Mouse (Mus musculus): ENCODE results near the gene Tspan4. TPM values are rescaled to one million over a fixed set of nuclear protein-coding genes. Genes with fewer than 3 reads are reported as not detected.

Gene Tspan4
- polyA plus RNA-seq, 2 experiments = 32.1 to 43.0 TPM

DNA sequence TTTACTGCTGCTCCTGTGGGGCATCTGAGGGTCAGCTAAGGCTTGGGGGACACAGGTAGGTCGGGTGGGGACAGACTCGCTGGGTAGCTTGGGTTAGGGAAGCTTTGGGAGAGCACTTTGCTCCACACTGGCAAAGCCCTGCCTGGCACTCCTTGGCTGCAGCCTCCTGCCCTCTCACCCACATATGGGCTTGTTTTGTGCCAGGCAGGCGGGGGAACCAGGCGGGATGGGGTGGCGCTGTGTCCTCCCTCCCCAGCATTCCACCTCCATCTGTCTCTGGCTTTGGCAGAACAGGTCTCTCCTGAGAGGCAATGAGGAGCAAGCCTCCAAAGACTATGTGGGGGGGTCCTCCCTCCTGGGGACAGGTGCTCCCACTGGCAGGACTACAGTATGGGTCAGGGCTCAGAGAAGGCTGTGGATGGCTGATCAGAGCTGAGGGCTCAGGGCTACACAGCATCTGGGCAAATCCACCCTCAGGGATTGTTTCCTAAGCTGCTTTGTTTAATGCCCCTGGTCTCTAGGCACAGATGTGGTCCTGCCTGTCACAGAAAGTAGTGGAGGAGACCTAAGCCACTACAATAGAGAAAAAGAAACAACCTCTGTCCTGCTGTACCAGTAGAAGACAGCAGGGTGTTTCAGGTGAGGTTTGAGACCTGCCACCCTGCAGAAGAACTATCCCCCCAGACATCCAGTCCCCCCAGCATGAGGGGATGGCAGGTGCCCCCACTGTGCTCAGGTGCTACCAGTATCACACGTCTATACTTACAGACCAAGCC, 42.1 kb upstream of the Tspan4 start:
- TF ChIP-seq EP300 (IDR thresholded peaks at IDR 0.05; ENCODE audit: low read depth) (no peak), CTCF (IDR thresholded peaks at IDR 0.05; ENCODE audit: low read depth) (no peak)
- Histone ChIP-seq H3K27me3 (ENCODE audit: control insufficient read depth, insufficient read depth, low read length) (no peaks in the 10 kb centered on the region), H3K9me3 (ENCODE audit: control insufficient read depth, low read length) (no peaks in the 10 kb centered on the region), H3K9ac (replicated peaks) (no peak overlapping the region), H3K4me3 (ENCODE audit: insufficient read depth in 1 of 2, low read depth in 2 of 2, low read length in 2 of 2) (no peak overlapping the region), H3K27ac (no peak overlapping the region), H3K4me2 (ENCODE audit: low read depth) (no peak overlapping the region), H3K36me3 (replicated peaks; ENCODE audit: control insufficient read depth, insufficient read depth, low read depth) (no peaks in the 10 kb centered on the region; the same call in 1 of the 2 replicates), H3K4me1 (replicated peaks; ENCODE audit: control insufficient read depth in 2 of 2, insufficient read depth in 2 of 2, low read length in 1 of 2) (peaks cover 8 to 24% of the 10 kb centered on the region in 2 experiments)
- no peak for DNase-seq (ENCODE audit: low read depth in 3 of 3, low spot score in 3 of 3)
- no peak for ATAC-seq (ENCODE audit: insufficient read depth)
- 73% methylated on average over 6 of the region's 6 CpGs for WGBS (ENCODE audit: insufficient replicate concordance)

DNA sequence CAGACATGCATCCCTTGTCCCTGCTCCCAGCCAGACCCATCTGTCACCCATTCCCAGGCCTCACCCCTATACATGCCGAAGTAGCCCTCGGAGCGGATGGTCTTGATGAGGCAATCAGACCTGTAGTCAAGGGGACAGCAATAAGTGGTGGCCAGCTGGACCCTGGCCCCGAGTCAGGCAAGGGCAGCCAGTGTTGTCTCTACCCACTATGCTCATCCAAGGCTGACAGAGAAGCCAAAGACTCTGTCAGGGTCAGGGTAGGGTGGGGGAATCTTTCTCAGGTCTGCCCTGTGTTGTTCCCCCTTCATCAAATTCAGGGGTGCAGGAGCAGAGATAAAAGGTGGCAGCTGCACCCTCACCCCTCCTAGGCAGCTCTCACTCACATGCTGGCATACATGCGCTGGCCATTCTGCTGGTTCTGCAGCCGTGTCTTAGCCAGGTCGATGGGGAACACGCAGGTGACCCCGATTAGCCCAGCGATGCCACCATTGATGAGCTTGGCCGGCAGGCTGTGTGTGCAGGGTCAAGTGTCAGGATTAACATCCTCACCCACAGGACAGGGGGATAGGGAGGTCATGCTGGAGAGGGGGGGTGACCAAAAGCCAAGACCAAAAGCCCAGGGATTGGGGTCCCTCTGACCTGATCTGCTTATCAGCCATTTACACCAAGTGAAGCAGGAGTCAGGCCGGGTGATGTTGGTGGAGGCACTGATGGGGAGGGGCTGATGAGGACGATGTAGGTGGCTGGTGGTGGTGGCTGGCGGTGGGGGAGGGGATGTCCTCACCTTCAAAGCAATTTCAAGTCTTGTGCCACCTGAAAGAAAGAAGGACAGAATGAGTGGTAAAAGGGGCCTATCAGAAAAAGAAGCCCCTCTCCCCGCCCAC, 41.3 kb upstream of the Tspan4 start:
- WGBS (ENCODE audit: insufficient replicate concordance) = 79% methylated on average over 15 of the region's 15 CpGs
- no peak for TF ChIP-seq EP300 (IDR thresholded peaks at IDR 0.05; ENCODE audit: low read depth)
- no peak for TF ChIP-seq CTCF (IDR thresholded peaks at IDR 0.05; ENCODE audit: low read depth)
- H3K9ac ChIP-seq (replicated peaks) = no peak overlapping the region
- peaks cover 8 to 24% of the 10 kb centered on the region in 2 experiments for H3K4me1 ChIP-seq (replicated peaks; ENCODE audit: control insufficient read depth in 2 of 2, insufficient read depth in 2 of 2, low read length in 1 of 2)
- H3K4me2 ChIP-seq (ENCODE audit: low read depth) = peak overlapping the region; percentile 86
- H3K9me3 ChIP-seq (ENCODE audit: control insufficient read depth, low read length) = no peaks in the 10 kb centered on the region
- H3K4me3 ChIP-seq (ENCODE audit: insufficient read depth in 1 of 2, low read depth in 2 of 2, low read length in 2 of 2) = peak overlapping the region in 1 of 2 experiments; percentile 39; a peak in 1 of 4 replicates
- peaks cover 8% of the 10 kb centered on the region for H3K36me3 ChIP-seq (replicated peaks; ENCODE audit: control insufficient read depth, insufficient read depth, low read depth)
- H3K27ac ChIP-seq = no peak overlapping the region
- DNase-seq (ENCODE audit: low read depth in 3 of 3, low spot score in 3 of 3) (no peak), ATAC-seq (ENCODE audit: insufficient read depth) (no peak)
- H3K27me3 ChIP-seq (ENCODE audit: control insufficient read depth, insufficient read depth, low read length) = no peaks in the 10 kb centered on the region

DNA sequence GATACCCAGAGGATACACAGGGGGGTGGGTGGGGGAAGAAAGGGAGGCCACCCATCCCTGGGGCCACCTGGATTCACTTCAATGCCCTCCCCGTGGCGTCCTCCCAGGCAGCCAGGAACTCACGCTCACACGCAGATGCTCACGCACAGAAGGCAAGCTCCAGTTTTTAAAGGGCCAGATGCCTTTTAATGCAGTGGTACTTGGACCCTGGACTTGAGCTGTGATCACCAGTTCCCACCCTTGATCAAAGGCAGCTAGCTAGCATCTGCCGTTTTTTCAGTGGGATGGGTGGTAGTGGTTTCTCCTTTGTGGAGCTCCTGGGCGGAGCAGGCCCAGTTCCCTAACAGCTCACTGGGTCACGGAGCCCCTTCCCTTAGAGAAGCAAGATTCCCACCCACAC, 40.6 kb upstream of the Tspan4 start:
- no peak overlapping the region for H3K27ac ChIP-seq
- peak overlapping the region; percentile 34 to 39 for H3K4me3 ChIP-seq (ENCODE audit: insufficient read depth in 1 of 2, low read depth in 2 of 2, low read length in 2 of 2)
- TF ChIP-seq EP300 (IDR thresholded peaks at IDR 0.05; ENCODE audit: low read depth) (no peak), CTCF (IDR thresholded peaks at IDR 0.05; ENCODE audit: low read depth) (no peak)
- no peaks in the 10 kb centered on the region for H3K27me3 ChIP-seq (ENCODE audit: control insufficient read depth, insufficient read depth, low read length)
- no peaks in the 10 kb centered on the region for H3K9me3 ChIP-seq (ENCODE audit: control insufficient read depth, low read length)
- H3K4me1 ChIP-seq (replicated peaks; ENCODE audit: control insufficient read depth in 2 of 2, insufficient read depth in 2 of 2, low read length in 1 of 2) = peaks cover 8 to 24% of the 10 kb centered on the region in 2 experiments
- H3K36me3 ChIP-seq (replicated peaks; ENCODE audit: control insufficient read depth, insufficient read depth, low read depth) = peaks cover 14% of the 10 kb centered on the region
- peak overlapping the region; percentile 86 for H3K4me2 ChIP-seq (ENCODE audit: low read depth)
- DNase-seq (ENCODE audit: low read depth in 3 of 3, low spot score in 3 of 3) (no peak), ATAC-seq (ENCODE audit: insufficient read depth) (no peak)
- H3K9ac ChIP-seq (replicated peaks) = no peak overlapping the region; the same call in 1 of the 2 replicates
- WGBS (ENCODE audit: insufficient replicate concordance) = 39% methylated on average over 8 of the region's 8 CpGs

- no peak for TF ChIP-seq CTCF (IDR thresholded peaks at IDR 0.05; ENCODE audit: low read depth)
- TF ChIP-seq EP300 (IDR thresholded peaks at IDR 0.05; ENCODE audit: low read depth) = no peak
- 0 out of 2 replicates have a peak overlapping the region, but pooled peaks have one; percentile 6 for H3K27ac ChIP-seq
- H3K9ac ChIP-seq (replicated peaks) = peak overlapping the region; percentile 14
- peaks cover 8 to 24% of the 10 kb centered on the region in 2 experiments for H3K4me1 ChIP-seq (replicated peaks; ENCODE audit: control insufficient read depth in 2 of 2, insufficient read depth in 2 of 2, low read length in 1 of 2)
- ATAC-seq (ENCODE audit: insufficient read depth) = peak; percentile 63
- H3K27me3 ChIP-seq (ENCODE audit: control insufficient read depth, insufficient read depth, low read length) = no peaks in the 10 kb centered on the region
- no peaks in the 10 kb centered on the region for H3K9me3 ChIP-seq (ENCODE audit: control insufficient read depth, low read length)
- peak overlapping the region; percentile 34 to 39 for H3K4me3 ChIP-seq (ENCODE audit: insufficient read depth in 1 of 2, low read depth in 2 of 2, low read length in 2 of 2)
- H3K4me2 ChIP-seq (ENCODE audit: low read depth) = peak overlapping the region; percentile 86
- H3K36me3 ChIP-seq (replicated peaks; ENCODE audit: control insufficient read depth, insufficient read depth, low read depth) = peaks cover 22% of the 10 kb centered on the region
- 3% methylated on average over 17 of the region's 17 CpGs for WGBS (ENCODE audit: insufficient replicate concordance)
- DNase-seq (ENCODE audit: low read depth in 3 of 3, low spot score in 3 of 3) = peak; percentile 73 to 77 (median 76)
Observed at GRCm38 (mm10) chr7:141435129-141435855, 39.7 kb upstream of the Tspan4 start.

All from liver, embryonic 14.5 days (tissue).